Mouse (Mus musculus) ES-E14 (cell line): ENCODE data around the gene Pgbd5.

Experiments
- CHD2 ChIP-seq: IDR thresholded peaks from 2 replicates; pipeline ENCODE4 v1.6.1; 2014; ENCODE audit warnings: mild to moderate bottlenecking, low read depth, low read length, inconsistent platforms
- MAFK ChIP-seq: IDR thresholded peaks from 2 replicates; pipeline ENCODE4 v1.6.1; 2014; ENCODE audit warnings: mild to moderate bottlenecking, low read depth, low read length, inconsistent platforms; ENCODE audit not compliant: insufficient read depth
- ZNF384 ChIP-seq: IDR thresholded peaks from 2 replicates; pipeline ENCODE4 v1.6.1; 2012; ENCODE audit warnings: low read depth, low read length, inconsistent platforms

DNA sequence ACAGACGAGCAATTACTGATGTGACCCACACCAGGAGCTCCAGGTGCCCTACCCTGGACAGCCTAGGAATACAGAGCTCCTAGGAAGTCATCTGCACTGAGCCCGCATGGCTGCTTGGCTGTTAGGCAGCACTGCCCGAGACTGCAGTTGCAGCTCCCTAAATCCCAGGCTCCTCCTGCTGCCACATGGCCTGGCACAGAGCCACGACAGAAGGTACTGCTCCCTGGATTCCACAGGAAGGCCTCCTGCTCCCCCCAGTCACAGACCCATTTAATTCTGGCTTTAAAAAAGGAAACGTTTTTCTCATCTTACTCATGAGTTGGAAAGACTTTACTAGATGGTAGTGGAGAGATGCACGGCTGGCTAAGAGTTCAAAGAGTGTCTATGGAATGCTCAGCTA lies 10.0 kb downstream of the Pgbd5 start:
- TF ChIP-seq MAFK, result no peak
- TF ChIP-seq CHD2, result no peak
- TF ChIP-seq ZNF384, result no peak
